Mouse (Mus musculus) small intestine, adult 2 months (tissue): ENCODE data around the gene Zfp790. TPM values are rescaled to one million over a fixed set of nuclear protein-coding genes. Genes with fewer than 3 reads are reported as not detected.
"Not testable (repeated sequence)": the region's sequence is repeated elsewhere in the genome, so short reads cannot be mapped to it uniquely, and the experiment has no call there.

Experiments used
- H3K27ac ChIP-seq: fragments of 200-500 bp; 2 replicates; pipeline ENCODE4 v1.5.1; 2012; ENCODE audit warnings: low read depth, low read length, control low read depth, inconsistent platforms; ENCODE audit not compliant: insufficient read depth
- H3K27me3 ChIP-seq: fragments of 200-500 bp; 2 replicates; pipeline ENCODE4 v1.6.1; 2012; ENCODE audit warnings: mild to moderate bottlenecking, moderate library complexity, low read length, inconsistent platforms; ENCODE audit not compliant: control insufficient read depth, insufficient read depth
- H3K36me3 ChIP-seq: fragments of 200-500 bp; 2 replicates; pipeline ENCODE4 v1.6.1; 2012; ENCODE audit warnings: mild to moderate bottlenecking, low read length, control low read depth, inconsistent platforms; ENCODE audit not compliant: control insufficient read depth, insufficient read depth
- H3K4me1 ChIP-seq: fragments of 200-500 bp; 2 replicates; pipeline ENCODE4 v1.6.1; 2012; ENCODE audit warnings: low read length, inconsistent platforms, mixed read lengths; ENCODE audit not compliant: control insufficient read depth, insufficient read depth, insufficient read length
- H3K4me3 ChIP-seq: fragments of 200-500 bp; 2 replicates; pipeline ENCODE4 v1.5.1; 2012; ENCODE audit warnings: low read depth, mild to moderate bottlenecking, control low read depth, inconsistent platforms, low read length, moderate library complexity
- CTCF ChIP-seq: fragments of 200-500 bp; IDR thresholded peaks from 2 replicates; pipeline ENCODE4 v1.5.1; 2012; ENCODE audit warnings: low read depth, mild to moderate bottlenecking, control low read depth, inconsistent platforms, low read length, moderate library complexity, mixed read lengths; ENCODE audit not compliant: insufficient replicate concordance, insufficient read length; ENCODE audit errors: extremely low read depth
- POLR2A ChIP-seq: fragments of 200-500 bp; IDR thresholded peaks from 2 replicates; pipeline ENCODE4 v1.6.1; 2012; ENCODE audit warnings: low read depth, mild to moderate bottlenecking, control low read depth, inconsistent platforms, low read length, moderate library complexity
- WGBS: fragments of 180-500 bp; shearing (Covaris S2); methylation state at CpG from one replicate; pipeline ENCODE4 v1.1.7; 2018; 5-methylcytosine and 5-hydroxymethylcytosine counted together
- polyA plus RNA-seq: library from polyadenylated mRNA; depleted of rRNA; stranded (reverse); fragments of >200 nt; gene quantifications from 2 replicates; pipeline ENCODE4 v1.2.3, GENCODE M21; 2012; rRNA removed

Gene Zfp790
- polyA plus RNA-seq, 1 experiment = 0.86 TPM

GRCm38 (mm10) chr7:29874256-29874655 lies 58.3 kb downstream of the Zfp790 start:
- peaks cover 10% of the 10 kb centered on the region for H3K36me3 ChIP-seq
- 95% methylated on average over 10 of the region's 10 CpGs for WGBS
- no peak overlapping the region for H3K27ac ChIP-seq
- H3K27me3 ChIP-seq = no peaks in the 10 kb centered on the region
- no peak overlapping the region for H3K4me3 ChIP-seq
- H3K4me1 ChIP-seq = no peaks in the 10 kb centered on the region
- TF ChIP-seq POLR2A (no peak), CTCF (no peak)

DNA sequence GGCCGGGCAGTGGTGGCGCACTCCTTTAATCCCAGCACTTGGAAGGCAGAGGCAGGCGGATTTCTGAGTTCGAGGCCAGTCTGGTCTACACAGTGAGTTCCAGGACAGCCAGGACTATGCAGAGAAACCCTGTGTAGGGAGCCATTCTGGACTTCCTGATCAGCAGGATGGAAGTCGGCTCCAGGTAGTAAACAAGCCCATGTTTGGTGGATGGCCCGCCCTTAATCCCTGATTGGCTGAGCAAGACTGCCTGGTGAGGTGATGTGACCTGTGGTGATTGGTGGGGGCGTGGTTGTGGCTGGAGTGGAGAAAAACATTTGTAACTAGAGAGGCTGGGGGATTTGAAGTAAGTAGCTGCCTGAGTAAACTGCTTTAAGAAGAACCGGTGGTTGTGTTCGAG lies 61.6 kb downstream of the Zfp790 start:
- not testable (repeated sequence) for H3K27me3 ChIP-seq, H3K36me3 ChIP-seq, H3K4me3 ChIP-seq, H3K27ac ChIP-seq, H3K4me1 ChIP-seq
- 96% methylated on average over 9 of the region's 9 CpGs for WGBS

GRCm38 (mm10) chr7:29880056-29880455 lies 64.1 kb downstream of the Zfp790 start:
- no peak for TF ChIP-seq POLR2A
- no peak for TF ChIP-seq CTCF
- Histone ChIP-seq H3K27me3 (no peaks in the 10 kb centered on the region), H3K4me3 (no peak overlapping the region), H3K4me1 (no peaks in the 10 kb centered on the region), H3K36me3 (peaks cover 4% of the 10 kb centered on the region), H3K27ac (no peak overlapping the region)
- WGBS = 71% methylated on average over 7 of the region's 7 CpGs

Other genes starting within 250 kb of the Zfp790 start
- not detected in 2 replicates for gene Catsperg2, start 89.1 kb upstream of the Zfp790 start, polyA plus RNA-seq
- 1.0 and 1.8 TPM in 2 replicates for gene Zfp84, start 47.6 kb upstream of the Zfp790 start, polyA plus RNA-seq
- 0.32 and 0.52 TPM in 2 replicates for gene Zfp30, start 32.1 kb upstream of the Zfp790 start, polyA plus RNA-seq
- 0.05 and 0.06 TPM in 2 replicates for gene Zfp940, start 37.6 kb downstream of the Zfp790 start, polyA plus RNA-seq
- gene Zfp420, start 43.9 kb downstream of the Zfp790 start, polyA plus RNA-seq = 0.13 and 0.18 TPM in 2 replicates
- 0.69 and 0.81 TPM in 2 replicates for gene Zfp27, start 90.5 kb downstream of the Zfp790 start, polyA plus RNA-seq
- gene Zfp383, start 92.1 kb downstream of the Zfp790 start, polyA plus RNA-seq = 0.04 and 0.14 TPM in 2 replicates
- gene Zfp74, start 138.0 kb downstream of the Zfp790 start, polyA plus RNA-seq = 0.38 and 2.7 TPM in 2 replicates
- 1.3 and 2.3 TPM in 2 replicates for gene Zfp568, start 167.8 kb downstream of the Zfp790 start, polyA plus RNA-seq
- gene Zfp14, start 235.3 kb downstream of the Zfp790 start, polyA plus RNA-seq = 0.58 and 0.62 TPM in 2 replicates